Mouse (Mus musculus) heart, postnatal 0 days (tissue): ENCODE data around the gene Hic2. TPM values are rescaled to one million over a fixed set of nuclear protein-coding genes. Genes with fewer than 3 reads are reported as not detected.

Experiments
- ATAC-seq: fragments of 200-750 bp; cut with Nextera tagmentation; 2 replicates; pipeline ENCODE4 v1.8.0; 2017; ENCODE audit warnings: low read depth, moderate number of reproducible peaks, moderate library complexity; ENCODE audit not compliant: insufficient read depth
- DNase-seq: peaks from one replicate; pipeline ENCODE4 v3.0.0-alpha.2; 2016; ENCODE audit warnings: low spot score
- H3K27ac ChIP-seq: fragments of 300-500 bp; sonication (generic); 2 replicates; pipeline ENCODE4 v1.5.1; 2014; ENCODE audit warnings: low read depth, mild to moderate bottlenecking
- H3K27me3 ChIP-seq: fragments of 300-500 bp; sonication (generic); 2 replicates; pipeline ENCODE4 v1.6.1; 2014; ENCODE audit warnings: low read length, mixed read lengths; ENCODE audit not compliant: control insufficient read depth, insufficient read depth
- H3K36me3 ChIP-seq: fragments of 300-500 bp; sonication (generic); replicated peaks from 2 replicates; pipeline ENCODE4 v1.6.1; 2014; ENCODE audit warnings: low read length, mixed read lengths; ENCODE audit not compliant: control insufficient read depth, insufficient read depth
- H3K4me1 ChIP-seq: fragments of 300-500 bp; sonication (generic); 2 replicates; pipeline ENCODE4 v1.6.1; 2014; ENCODE audit warnings: antibody characterized with exemption; ENCODE audit not compliant: control insufficient read depth, insufficient read depth
- H3K4me2 ChIP-seq: fragments of 300-500 bp; sonication (generic); 2 replicates; pipeline ENCODE4 v1.6.1; 2014; ENCODE audit warnings: low read depth, mild to moderate bottlenecking, low read length, moderate library complexity
- H3K4me3 ChIP-seq: fragments of 300-500 bp; sonication (generic); 2 replicates; pipeline ENCODE4 v1.5.1; 2014; ENCODE audit warnings: low read depth, low read length
- H3K9ac ChIP-seq: fragments of 300-500 bp; sonication (generic); replicated peaks from 2 replicates; pipeline ENCODE4 v1.6.1; 2014; ENCODE audit warnings: low read depth, low read length, mixed read lengths
- H3K9me3 ChIP-seq: fragments of 300-500 bp; sonication (generic); replicated peaks from 2 replicates; pipeline ENCODE4 v1.6.1; 2016; ENCODE audit warnings: low read length; ENCODE audit not compliant: control insufficient read depth
- CTCF ChIP-seq: IDR thresholded peaks from 2 replicates; pipeline ENCODE4 v1.5.1; 2016; ENCODE audit warnings: antibody characterized with exemption, control low read depth, low read depth
- EP300 ChIP-seq: IDR thresholded peaks from 2 replicates; pipeline ENCODE4 v1.6.1; 2016; ENCODE audit warnings: antibody characterized with exemption, low read depth
- WGBS: fragments of 180-500 bp; shearing (Covaris S2); extraction: QIAGEN DNeasy Blood & Tissue Kit; methylation state at CpG from one replicate; pipeline ENCODE4 v1.1.7; 2014; 5-methylcytosine and 5-hydroxymethylcytosine counted together
- polyA plus RNA-seq: library from polyadenylated mRNA; unstranded; fragments of >200 nt; fragmentation: Nextera tagmentation; extraction: Ambion mirVana; gene quantifications from 2 replicates; pipeline ENCODE4 v1.2.1, GENCODE M21; 2015
- total RNA-seq: library from RNA; depleted of rRNA; stranded (reverse); fragments of >200 nt; gene quantifications from 2 replicates; pipeline ENCODE4 v1.2.3, GENCODE M21; 2014; ENCODE audit warnings: low replicate concordance; rRNA removed

Gene Hic2
- total RNA-seq (8.0 and 14.7 TPM in 2 replicates), polyA plus RNA-seq (2.9 and 3.0 TPM in 2 replicates)

DNA sequence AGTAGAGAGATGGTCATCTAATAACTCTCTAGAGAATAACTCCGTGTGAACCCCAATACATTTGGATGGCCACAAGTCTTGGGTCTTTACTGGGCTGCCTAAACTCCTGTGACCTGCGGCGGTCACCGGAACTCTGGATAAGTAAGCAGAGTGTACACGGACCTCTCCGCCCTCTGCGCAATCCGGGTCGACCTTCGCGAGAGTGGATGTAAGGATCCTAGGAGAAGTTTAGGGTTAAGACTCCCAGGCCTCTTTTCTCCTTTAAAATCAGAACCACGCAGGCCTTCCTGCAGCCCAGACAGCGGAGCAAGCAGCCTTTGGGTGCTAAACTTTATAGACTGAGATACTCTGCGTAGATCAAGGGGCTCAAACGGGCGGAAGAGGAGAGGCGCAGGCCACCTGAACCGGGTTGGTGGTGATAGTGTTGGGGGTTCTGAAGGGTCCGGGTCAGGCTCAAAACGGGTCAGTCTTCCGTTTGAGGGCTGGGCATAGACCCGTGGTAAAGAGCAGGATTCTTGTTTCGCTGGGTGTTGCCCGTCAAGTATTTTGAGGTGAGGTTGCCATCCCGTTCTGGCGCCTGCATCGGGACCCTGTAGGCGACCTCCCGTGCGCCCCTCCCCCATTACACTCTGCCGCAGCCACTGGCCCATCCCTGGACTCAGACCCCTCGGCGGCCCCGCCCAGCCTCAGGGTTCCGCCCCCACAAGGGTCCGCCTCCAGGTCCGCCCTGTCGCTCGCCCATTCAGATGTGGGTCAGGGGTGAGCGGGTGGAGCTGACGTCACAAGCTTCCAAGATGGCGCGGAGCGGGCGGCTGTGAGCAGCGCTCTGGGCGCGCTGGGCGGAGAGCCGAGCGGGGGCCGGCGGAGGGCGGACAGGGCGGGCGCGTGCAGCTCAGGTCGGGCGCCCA is at the start of gene Hic2:
Gene Hic2 (plus strand): TSS at position 779 of the 908 bp plus-strand sequence.
- peak within 1 kb of the TSS; percentile 87 for H3K4me2 ChIP-seq
- WGBS: 3% methylated on average over 55 of the region's 59 CpGs
- H3K4me1 ChIP-seq: peaks cover 35% of the 10 kb centered on the region
- peak within 1 kb of the TSS; percentile 97 for H3K9ac ChIP-seq
- TF ChIP-seq EP300: no peak
- no peak for TF ChIP-seq CTCF
- H3K36me3 ChIP-seq: no peaks in the 10 kb centered on the region
- H3K9me3 ChIP-seq: 0 out of 2 replicates have a peak, but pooled peaks cover 5% of the 10 kb centered on the region
- peak; percentile 96 for DNase-seq
- H3K27me3 ChIP-seq: no peaks in the 10 kb centered on the region
- H3K27ac ChIP-seq: peak within 1 kb of the TSS; percentile 98
- H3K4me3 ChIP-seq: peak within 1 kb of the TSS; percentile 94
- peak; percentile 97 for ATAC-seq

DNA sequence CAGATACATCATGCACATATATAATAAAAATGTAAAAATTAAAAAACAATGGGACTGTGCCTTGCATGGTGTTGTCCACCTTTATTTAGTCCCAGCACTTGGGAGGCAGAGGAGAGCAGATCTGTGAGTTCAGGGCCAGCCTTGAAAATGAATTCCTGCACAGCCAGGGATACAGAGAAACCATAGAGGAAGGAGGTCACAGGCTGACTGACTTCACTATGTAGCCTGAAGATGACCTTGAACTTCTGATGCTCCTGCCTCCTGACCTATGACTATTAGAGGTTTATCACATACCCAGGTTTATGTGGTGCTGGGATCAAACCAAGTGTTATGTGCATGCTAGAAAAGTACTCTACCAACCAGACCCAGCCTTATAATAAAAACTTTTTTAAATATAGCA is 47.9 kb upstream of the Hic2 start:
- ATAC-seq (no peak), DNase-seq (no peak)
- no peaks in the 10 kb centered on the region; the same call in 1 of the 2 replicates for H3K4me1 ChIP-seq
- H3K4me3 ChIP-seq: no peak overlapping the region
- H3K9ac ChIP-seq: no peak overlapping the region
- H3K27me3 ChIP-seq: no peaks in the 10 kb centered on the region
- no peak overlapping the region for H3K27ac ChIP-seq
- no peaks in the 10 kb centered on the region for H3K9me3 ChIP-seq
- no peak overlapping the region for H3K4me2 ChIP-seq
- TF ChIP-seq CTCF (no peak), EP300 (no peak)
- H3K36me3 ChIP-seq: no peaks in the 10 kb centered on the region; the same call in 1 of the 2 replicates

DNA sequence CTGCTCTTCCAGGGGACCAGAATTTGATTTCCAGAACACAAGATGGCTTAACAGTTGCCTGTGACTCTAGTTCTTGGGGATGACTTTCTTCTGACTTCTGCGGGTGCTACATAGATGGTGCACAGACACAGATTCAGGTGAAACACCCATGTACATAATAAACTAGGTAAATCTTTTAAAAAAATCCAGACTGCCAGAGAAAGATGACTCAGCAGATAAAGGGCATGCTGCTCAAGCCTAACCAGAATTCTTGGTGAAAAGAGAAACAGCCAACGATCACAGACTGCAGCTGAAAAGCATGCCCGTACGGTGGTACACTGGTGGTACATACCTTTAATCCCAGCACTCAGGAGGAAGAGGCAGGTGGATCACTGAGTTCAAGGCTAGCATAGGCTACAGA is 39.5 kb upstream of the Hic2 start:
- no peak overlapping the region for H3K27ac ChIP-seq

DNA sequence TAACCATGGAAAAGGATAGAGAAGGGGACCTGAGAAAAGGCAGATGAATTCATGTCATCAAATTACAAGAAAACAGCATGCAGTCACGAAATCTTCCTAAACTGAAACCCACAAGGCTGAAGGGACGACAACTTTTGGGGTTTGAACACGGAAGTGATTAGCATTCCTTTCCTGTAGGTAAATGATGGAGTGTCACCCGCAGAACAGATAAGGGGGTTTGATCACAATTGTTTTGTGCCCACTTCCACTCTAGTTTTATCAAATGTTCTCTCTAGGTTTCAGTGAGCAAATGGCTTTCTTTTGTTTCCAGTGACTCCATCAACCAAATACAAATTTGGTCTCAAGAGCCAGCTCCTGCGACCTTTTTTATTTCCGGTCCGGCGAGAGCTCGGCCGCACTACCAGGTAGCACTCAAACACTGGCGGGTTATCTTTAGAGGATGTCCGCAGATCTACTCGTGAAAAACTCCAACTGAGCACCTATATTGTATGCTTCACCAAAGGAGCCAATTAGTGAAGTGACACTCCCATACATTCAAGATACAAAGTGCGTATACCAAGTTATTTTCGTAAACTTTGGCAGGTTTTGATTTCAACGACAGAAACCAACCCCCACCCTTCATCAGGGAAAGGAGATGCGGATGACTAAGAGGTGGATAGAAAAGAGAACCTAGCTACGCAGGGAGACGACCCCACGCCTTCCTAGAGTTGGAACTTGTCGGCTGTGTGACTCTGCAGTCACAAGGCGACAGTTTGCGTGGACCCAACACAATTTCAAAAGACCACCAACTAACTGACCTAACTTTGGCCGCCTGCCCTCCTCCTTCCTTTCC is 33.0 kb upstream of the Hic2 start:
- peak overlapping the region; percentile 73 for H3K4me2 ChIP-seq
- WGBS: 3% methylated on average over 24 of the region's 24 CpGs

More for the DNA sequence above, 39.5 kb upstream of the Hic2 start:
- Histone ChIP-seq H3K4me2 (no peak overlapping the region), H3K27me3 (no peaks in the 10 kb centered on the region), H3K36me3 (no peaks in the 10 kb centered on the region; the same call in 1 of the 2 replicates), H3K4me1 (no peaks in the 10 kb centered on the region), H3K4me3 (no peak overlapping the region), H3K9me3 (no peaks in the 10 kb centered on the region), H3K9ac (no peak overlapping the region)
- ATAC-seq (no peak), DNase-seq (no peak)
- 95% methylated on average over 4 of the region's 4 CpGs for WGBS
- TF ChIP-seq EP300 (no peak), CTCF (no peak)

DNA sequence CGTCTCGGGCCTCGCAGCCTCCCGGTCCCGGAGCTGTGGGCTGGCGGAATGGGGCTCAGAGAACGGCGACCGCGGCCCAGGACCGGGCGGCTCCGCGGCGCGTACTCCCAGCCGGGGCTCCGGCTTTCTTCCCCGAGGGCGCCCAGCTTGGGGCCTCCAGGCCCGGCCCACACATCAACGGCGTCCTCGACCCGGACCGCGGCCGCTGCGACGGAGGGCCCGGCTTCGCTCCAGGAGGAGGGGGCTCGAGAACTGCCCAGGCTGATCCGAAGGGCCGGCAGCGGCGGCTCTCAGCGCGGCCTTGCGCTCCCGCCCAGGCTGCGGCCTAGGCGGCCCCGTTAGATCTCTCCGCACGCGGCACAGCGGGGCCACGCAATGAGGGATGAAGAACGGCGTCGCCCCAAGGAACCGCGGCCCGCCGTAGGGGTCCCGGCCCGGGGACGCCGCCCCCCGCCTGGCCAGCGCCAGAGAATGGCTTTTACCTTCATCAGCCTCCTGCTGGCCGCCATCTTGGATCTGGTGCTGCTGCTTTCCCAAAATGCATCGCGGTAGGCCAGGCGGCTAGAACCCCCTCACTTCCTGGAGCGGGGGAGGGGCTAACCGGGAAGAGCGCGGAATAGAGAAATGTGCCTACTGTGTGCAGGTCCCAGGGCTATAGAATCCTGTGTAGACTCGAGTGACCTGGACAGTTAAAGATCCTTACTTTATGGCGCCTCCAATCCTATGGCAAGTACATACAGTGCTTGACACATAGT is 32.2 kb upstream of the Hic2 start:
- H3K9me3 ChIP-seq: no peaks in the 10 kb centered on the region
- under 1% methylated on average over 69 of the region's 72 CpGs for WGBS
- peak overlapping the region; percentile 73 for H3K4me2 ChIP-seq
- TF ChIP-seq CTCF: no peak
- no peak for TF ChIP-seq EP300
- no peaks in the 10 kb centered on the region for H3K27me3 ChIP-seq
- H3K27ac ChIP-seq: peak overlapping the region; percentile 79
- peak overlapping the region; percentile 88 for H3K4me3 ChIP-seq
- peak overlapping the region; percentile 95 for H3K9ac ChIP-seq
- peak; percentile 90 for ATAC-seq
- 0 out of 2 replicates have a peak, but pooled peaks cover 6% of the 10 kb centered on the region for H3K36me3 ChIP-seq
- peak; percentile 86 for DNase-seq
- H3K4me1 ChIP-seq: peaks cover 13% of the 10 kb centered on the region

More for the DNA sequence above, 33.0 kb upstream of the Hic2 start:
- ATAC-seq (peak; percentile 9; the same call in 1 of the 2 replicates), DNase-seq (no peak)
- H3K36me3 ChIP-seq: 0 out of 2 replicates have a peak, but pooled peaks cover 6% of the 10 kb centered on the region
- H3K9ac ChIP-seq: peak overlapping the region; percentile 95
- H3K27ac ChIP-seq: peak overlapping the region; percentile 79
- no peaks in the 10 kb centered on the region for H3K27me3 ChIP-seq
- H3K9me3 ChIP-seq: no peaks in the 10 kb centered on the region
- TF ChIP-seq EP300: no peak
- no peak for TF ChIP-seq CTCF
- H3K4me3 ChIP-seq: peak overlapping the region; percentile 88
- H3K4me1 ChIP-seq: peaks cover 13% of the 10 kb centered on the region
